Mouse (Mus musculus) mesoderm, embryonic 11.5 days (tissue): Measurements from ENCODE around the gene Asxl2.
A peak's percentile ranks its signal among the peaks of the same experiment; 100 is the strongest.

Experiments
- DNase-seq: peaks from one replicate; pipeline ENCODE4 v3.0.0-alpha.2; 2012; ENCODE audit warnings: low read depth, low spot score

The Asxl2 gene

DNA sequence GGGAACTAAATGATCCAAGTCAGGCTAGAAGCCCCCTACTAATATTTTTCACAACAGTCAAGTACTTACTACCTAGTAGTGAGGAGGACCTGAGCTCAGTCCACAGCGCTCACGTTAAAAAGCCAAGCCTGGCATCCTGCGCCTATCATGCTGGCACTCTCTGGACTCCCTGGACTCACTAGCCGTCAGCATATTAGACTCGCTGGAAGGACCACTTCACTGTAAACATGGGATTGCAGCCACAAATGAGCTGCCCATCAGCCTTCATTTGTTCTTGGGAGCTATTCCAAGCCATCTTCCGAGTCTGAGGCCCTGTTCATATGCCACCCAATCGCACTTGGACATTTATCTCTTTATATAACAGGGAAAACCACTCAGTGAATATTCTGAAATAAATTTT lies 114.2 kb downstream of the Asxl2 start:
- DNase-seq: no peak

DNA sequence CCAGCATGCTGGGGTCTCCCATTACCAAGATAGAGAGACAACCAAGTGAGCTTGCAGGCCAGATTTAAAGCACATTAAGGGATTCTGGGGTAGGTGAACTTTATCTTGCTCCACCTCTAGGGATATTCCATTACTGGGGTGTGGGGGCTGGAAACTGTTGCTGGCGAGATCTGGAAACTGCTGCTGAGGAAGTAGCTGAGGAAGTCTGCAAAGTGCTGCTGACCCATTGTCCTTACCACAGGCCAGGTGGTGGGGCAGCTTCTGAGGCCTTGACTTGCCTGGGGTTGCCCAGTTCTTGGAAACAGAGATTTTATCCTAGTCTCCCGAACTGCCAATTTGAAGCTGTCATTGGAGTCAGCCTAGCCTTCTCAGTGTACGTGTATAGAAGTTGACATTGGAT lies 118.8 kb downstream of the Asxl2 start:
- DNase-seq: no peak

DNA sequence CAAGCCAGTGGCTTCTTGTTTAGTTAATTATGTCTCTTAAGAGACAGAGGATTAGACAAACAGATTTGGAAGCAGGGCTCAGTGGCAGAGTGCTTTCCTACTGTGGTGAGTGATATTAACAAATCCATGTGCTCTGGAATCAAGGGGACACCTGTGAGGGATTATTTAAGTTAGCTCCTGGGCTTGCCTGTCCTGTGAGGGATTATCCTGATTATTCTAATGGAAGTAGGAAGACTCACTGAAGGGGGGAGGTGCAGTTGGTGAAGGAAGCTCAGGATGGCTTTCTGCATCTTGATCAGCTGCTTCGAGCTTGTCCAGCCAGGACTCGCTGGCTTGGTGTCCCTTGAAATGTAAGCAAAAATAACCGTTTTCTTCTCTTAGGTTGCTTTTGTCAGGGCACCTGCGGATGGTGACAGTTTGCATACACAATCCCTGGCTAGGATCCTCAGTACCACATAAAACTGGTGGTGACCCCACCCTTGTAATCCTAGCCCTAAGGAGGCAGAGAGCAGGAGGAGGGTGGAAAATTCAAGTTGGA lies 119.5 kb downstream of the Asxl2 start:
- DNase-seq: no peak

DNA sequence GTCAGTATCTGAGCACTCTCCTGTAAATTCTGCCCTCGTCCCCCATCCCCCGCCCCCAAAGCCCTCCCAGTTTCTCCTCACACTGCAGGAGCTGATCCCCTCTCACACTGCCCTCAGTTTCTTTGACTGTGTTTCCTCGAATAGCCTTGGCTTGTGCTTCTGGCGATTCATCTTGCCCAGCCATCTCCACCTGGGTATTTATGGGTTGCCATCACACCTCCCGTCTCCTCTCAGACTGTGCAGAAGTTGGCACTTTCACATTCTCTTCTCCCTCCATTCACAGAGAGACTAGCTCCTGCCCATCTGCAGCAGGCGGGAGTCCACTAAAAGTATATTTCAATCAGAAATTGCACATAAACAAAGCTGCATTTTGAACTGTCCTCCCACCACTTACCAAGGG lies 120.1 kb downstream of the Asxl2 start:
- no peak for DNase-seq

DNA sequence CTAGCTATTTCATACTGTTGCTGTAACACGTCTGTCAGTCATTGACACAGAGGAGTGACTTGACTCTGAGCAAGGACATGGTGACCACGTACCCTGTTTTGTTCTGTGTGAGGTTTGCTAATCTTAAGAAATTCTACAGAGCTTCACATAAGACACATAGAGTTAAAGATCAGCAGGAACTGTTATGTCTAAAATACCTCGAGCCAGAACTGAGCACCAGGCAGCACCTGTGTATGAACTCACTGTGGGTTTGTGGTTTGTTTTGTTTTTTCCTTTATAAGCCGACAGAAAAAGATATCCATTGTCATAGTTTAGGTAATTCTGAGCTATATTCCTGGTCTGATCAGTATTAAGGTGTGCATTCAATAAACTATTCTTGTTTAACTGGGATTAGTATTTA lies 120.8 kb downstream of the Asxl2 start:
- DNase-seq: no peak

DNA sequence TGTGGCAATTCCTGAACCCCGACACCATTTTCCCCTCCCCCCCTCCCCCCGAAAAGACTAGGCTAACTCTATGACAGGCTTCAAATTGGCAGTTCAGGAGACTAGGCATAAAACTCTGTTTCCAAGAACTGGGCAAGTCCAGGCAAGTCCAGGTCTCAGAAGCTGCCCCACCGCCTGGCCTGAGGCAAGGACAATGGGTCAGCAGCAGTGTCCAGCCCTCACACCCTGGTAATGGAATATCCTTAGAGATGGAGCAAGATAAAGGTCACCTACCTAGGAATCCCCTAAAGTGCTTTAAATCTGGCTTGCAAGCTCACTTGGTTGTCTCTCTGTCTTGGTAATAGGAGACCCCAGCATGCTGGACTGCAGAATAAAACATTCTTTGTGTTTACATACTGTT lies 121.3 kb downstream of the Asxl2 start:
- no peak for DNase-seq

DNA sequence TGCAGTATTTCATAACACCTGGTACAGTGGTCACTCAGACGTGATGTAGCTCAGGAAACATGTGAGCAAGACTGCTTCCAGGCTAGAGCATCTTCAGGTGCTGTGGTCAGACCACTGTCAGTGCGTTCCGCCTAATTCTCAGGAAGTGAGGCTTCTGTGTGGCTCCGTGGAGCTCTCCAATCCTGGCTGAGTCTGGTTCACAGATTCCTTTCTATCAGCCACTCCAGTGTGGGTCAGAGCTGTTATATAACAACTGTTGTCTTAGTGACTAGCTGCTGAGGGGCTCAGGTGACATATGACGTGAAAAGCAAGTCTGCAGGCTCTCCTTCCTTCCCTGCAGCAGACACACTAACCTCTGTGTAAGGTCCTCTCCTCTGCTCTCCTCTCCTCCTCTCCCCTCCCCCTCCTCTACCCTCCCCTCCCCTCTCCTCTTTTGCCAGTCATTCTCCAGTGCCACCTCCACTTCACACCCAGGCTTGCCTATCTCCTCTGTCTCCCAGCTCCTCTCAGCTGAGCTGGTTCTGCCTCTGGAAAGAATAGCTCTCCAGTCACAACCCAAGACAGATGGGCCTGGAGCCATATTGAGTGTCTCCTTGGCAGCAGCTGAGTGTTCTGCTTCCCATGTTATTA lies 122.0 kb downstream of the Asxl2 start:
- DNase-seq: no peak

DNA sequence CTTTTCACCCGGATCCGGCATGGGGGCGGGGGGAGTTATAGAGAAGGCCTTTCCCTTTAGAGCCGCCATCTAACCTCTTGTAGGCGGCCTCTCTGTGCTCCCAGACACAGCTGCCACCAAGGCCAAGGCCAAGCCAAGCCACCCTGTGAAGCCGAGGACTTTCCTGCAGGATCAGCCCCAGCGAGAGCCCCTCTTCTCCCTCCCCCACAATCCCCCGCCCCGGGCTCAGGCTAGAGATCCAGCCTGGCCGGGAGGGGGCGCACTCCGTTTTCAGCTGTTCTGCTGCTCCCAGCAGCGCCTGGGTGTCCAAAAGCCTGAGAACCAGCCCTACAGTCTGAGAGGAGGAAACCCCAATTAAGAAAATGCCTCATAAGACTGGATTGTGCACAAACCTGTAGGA lies 123.6 kb downstream of the Asxl2 start:
- peak; percentile 54 for DNase-seq
